Mouse (Mus musculus): ENCODE results near the gene Ccdc57. TPM values are rescaled to one million over a fixed set of nuclear protein-coding genes. Genes with fewer than 3 reads are reported as not detected.

Gene Ccdc57
- polyA plus RNA-seq, 1 experiment from 2014 or later = 1.3 TPM

DNA sequence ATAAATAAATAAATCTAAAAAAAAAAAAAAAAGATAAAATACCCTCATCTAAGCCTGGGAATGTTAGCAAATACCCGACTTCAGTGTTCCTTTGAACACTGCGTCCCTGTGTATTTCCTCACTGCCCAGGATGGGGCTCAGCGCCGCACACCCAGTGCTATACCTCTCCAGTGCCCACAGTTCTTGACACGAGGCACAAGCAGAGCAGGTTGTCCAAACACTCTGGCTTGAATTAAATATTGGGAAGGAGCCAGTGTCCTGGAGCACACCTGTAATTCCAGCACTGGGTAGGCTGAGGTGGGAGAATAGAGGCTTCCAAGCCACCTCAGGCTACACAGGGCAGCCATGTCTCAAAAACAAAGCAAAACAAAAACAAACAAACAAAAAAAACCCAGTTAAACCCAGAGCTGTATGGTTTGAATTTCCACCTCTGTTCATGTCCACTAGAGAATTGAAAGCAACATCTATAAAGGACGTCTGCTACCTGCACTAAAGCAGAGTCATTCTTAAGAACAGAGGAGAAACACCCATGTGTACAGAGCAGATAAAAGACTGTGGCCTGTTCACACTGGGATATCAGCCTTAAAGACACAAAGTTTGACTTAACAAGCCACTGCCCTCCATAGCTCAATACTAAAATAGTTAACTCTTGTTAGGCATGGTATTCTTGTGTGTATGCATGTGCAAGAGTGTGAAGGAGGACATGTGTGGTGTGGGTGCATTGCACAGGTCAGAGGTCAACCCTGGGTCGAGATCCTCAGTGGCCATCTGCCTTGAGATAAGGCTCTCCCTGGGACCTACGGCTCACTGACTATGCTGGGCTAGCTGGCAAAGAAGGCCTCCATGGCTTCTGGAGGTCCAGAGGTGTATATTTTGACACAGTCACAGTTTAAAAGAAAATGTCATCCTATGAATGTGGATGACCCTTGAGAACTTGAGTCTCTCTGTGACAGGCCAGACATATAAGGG is 32.1 kb downstream of the Ccdc57 start:
- WGBS = 74% methylated on average over 8 of the region's 8 CpGs
- no peaks in the 10 kb centered on the region for H3K4me1 ChIP-seq (replicated peaks; ENCODE audit: control insufficient read depth, insufficient read depth, low read length)
- H3K27ac ChIP-seq (ENCODE audit: low read depth, low read length) = no peak overlapping the region
- TF ChIP-seq CTCF (IDR thresholded peaks at IDR 0.05; ENCODE audit: low read depth) = no peak
- ATAC-seq = no peak
- no peaks in the 10 kb centered on the region for H3K9me3 ChIP-seq (ENCODE audit: control insufficient read depth)
- H3K9ac ChIP-seq (ENCODE audit: low read depth, low read length) = no peak overlapping the region
- peaks cover 4% of the 10 kb centered on the region; the same call in 1 of the 2 replicates for H3K36me3 ChIP-seq (ENCODE audit: control insufficient read depth, insufficient read depth)
- no peak overlapping the region for H3K4me2 ChIP-seq (replicated peaks; ENCODE audit: low read depth)
- no peaks in the 10 kb centered on the region for H3K27me3 ChIP-seq (replicated peaks; ENCODE audit: control insufficient read depth, insufficient read depth, low read length)
- H3K4me3 ChIP-seq (ENCODE audit: low read depth, low read length) = no peak overlapping the region

DNA sequence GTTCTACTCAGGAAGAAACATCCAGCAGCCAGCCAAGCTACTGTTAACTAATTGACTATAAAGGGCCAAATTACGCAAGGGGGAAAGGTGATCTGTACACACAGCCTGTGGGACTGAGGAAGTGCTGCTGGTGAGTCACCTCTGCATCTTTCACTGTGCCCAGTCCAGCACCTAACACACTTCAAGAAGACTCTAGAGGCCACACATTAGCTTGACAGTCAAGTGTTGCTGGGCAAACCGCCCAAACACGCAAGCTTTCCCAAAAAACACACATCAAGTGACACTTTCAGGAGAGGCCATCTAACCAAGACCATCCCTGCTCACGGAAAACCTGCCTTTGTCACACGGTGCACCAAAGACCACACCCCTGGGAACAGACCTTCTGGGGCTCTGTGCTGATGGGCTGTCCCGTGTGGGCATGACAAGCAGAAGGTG is 34.5 kb downstream of the Ccdc57 start:
- no peak overlapping the region for H3K9ac ChIP-seq (ENCODE audit: low read depth, low read length)
- TF ChIP-seq CTCF (IDR thresholded peaks at IDR 0.05; ENCODE audit: low read depth) = no peak
- H3K27me3 ChIP-seq (replicated peaks; ENCODE audit: control insufficient read depth, insufficient read depth, low read length) = no peaks in the 10 kb centered on the region
- no peak overlapping the region for H3K27ac ChIP-seq (ENCODE audit: low read depth, low read length)
- 72% methylated on average over 6 of the region's 6 CpGs for WGBS
- no peak overlapping the region for H3K4me3 ChIP-seq (ENCODE audit: low read depth, low read length)
- no peaks in the 10 kb centered on the region for H3K9me3 ChIP-seq (ENCODE audit: control insufficient read depth)
- H3K4me1 ChIP-seq (replicated peaks; ENCODE audit: control insufficient read depth, insufficient read depth, low read length) = no peaks in the 10 kb centered on the region
- no peak for ATAC-seq
- H3K4me2 ChIP-seq (replicated peaks; ENCODE audit: low read depth) = no peak overlapping the region
- H3K36me3 ChIP-seq (ENCODE audit: control insufficient read depth, insufficient read depth) = peaks cover 20% of the 10 kb centered on the region; the same call in 1 of the 2 replicates

DNA sequence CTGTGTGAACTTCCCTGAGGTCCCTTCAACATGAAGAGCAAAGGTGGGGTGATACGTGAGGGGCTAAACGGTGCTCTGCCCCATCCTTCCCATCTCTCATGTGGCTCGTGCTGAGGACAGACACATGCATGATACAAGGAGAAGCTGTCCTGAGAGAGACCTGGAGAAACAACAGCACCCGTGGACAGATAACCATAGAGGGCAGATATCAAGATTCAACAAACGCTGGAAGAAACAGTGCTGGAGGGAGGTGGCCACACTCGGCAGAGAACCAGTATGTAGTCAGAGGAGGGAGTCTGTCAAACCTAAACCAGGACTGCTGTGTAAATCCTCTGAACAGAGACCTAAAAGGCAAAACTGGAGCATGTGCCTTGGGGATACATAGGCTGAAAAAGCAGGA is 37.2 kb downstream of the Ccdc57 start:
- Histone ChIP-seq H3K27ac (ENCODE audit: low read depth, low read length) (no peak overlapping the region), H3K9ac (ENCODE audit: low read depth, low read length) (no peak overlapping the region), H3K36me3 (ENCODE audit: control insufficient read depth, insufficient read depth) (peaks cover 28% of the 10 kb centered on the region), H3K4me3 (ENCODE audit: low read depth, low read length) (no peak overlapping the region), H3K4me2 (replicated peaks; ENCODE audit: low read depth) (no peak overlapping the region), H3K27me3 (replicated peaks; ENCODE audit: control insufficient read depth, insufficient read depth, low read length) (no peaks in the 10 kb centered on the region), H3K9me3 (ENCODE audit: control insufficient read depth) (no peaks in the 10 kb centered on the region), H3K4me1 (replicated peaks; ENCODE audit: control insufficient read depth, insufficient read depth, low read length) (no peaks in the 10 kb centered on the region)
- no peak for ATAC-seq
- 88% methylated on average over 6 of the region's 6 CpGs for WGBS
- no peak for TF ChIP-seq CTCF (IDR thresholded peaks at IDR 0.05; ENCODE audit: low read depth)

DNA sequence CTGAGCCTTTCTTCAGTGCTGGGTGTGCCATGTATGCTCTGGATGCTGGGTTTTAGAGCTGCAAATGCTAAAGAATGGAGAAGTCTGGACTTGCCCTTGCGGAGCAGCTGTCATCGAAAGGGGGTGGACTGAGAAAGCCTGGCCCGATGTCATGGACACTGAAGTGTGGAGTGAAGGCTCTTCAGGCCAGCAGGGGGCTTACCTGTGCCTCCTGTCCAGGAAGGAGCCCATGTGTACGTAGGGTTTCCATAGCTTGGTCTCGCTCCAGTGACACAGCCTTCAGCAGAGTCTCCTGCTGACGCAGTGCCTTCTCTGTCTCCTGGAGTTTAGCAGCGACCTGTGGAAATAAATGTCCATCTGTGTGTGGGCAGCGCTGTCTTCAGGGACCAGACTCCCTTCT is 38.3 kb downstream of the Ccdc57 start:
- no peaks in the 10 kb centered on the region for H3K27me3 ChIP-seq (replicated peaks; ENCODE audit: control insufficient read depth, insufficient read depth, low read length)
- peak; percentile 37 for TF ChIP-seq CTCF (IDR thresholded peaks at IDR 0.05; ENCODE audit: low read depth)
- H3K4me3 ChIP-seq (ENCODE audit: low read depth, low read length) = no peak overlapping the region
- H3K9me3 ChIP-seq (ENCODE audit: control insufficient read depth) = no peaks in the 10 kb centered on the region
- no peak overlapping the region for H3K27ac ChIP-seq (ENCODE audit: low read depth, low read length)
- no peak for ATAC-seq
- WGBS = 90% methylated on average over 8 of the region's 8 CpGs
- H3K4me2 ChIP-seq (replicated peaks; ENCODE audit: low read depth) = no peak overlapping the region
- no peak overlapping the region for H3K9ac ChIP-seq (ENCODE audit: low read depth, low read length)
- H3K36me3 ChIP-seq (ENCODE audit: control insufficient read depth, insufficient read depth) = peaks cover 29% of the 10 kb centered on the region
- H3K4me1 ChIP-seq (replicated peaks; ENCODE audit: control insufficient read depth, insufficient read depth, low read length) = no peaks in the 10 kb centered on the region

DNA sequence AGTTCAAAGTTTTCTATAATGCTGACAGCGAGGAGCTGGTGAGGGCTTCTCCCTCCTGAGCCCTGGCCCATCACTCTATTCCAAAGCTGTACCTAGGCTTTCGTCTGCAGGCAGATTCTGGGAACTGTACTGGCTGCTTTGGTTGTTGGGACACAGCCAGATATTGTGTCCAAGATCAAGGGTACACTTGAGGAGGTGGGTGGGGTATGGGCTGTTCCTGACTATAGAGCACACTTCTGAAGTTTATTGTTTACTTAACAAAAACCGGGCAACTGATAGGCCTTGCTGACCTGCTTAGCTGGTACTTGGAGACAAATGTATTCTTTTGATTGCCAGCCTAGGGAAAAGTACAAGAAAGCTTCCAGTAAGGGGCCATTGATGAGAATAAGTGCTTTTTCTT is 43.5 kb downstream of the Ccdc57 start:
- WGBS = 36% methylated on average over 3 of the region's 3 CpGs
- no peak overlapping the region for H3K27ac ChIP-seq (ENCODE audit: low read depth, low read length)
- H3K27me3 ChIP-seq (replicated peaks; ENCODE audit: control insufficient read depth, insufficient read depth, low read length) = no peaks in the 10 kb centered on the region
- no peak for ATAC-seq
- H3K4me3 ChIP-seq (ENCODE audit: low read depth, low read length) = no peak overlapping the region
- TF ChIP-seq CTCF (IDR thresholded peaks at IDR 0.05; ENCODE audit: low read depth) = no peak
- no peak overlapping the region for H3K9ac ChIP-seq (ENCODE audit: low read depth, low read length)
- H3K4me1 ChIP-seq (replicated peaks; ENCODE audit: control insufficient read depth, insufficient read depth, low read length) = no peaks in the 10 kb centered on the region
- H3K36me3 ChIP-seq (ENCODE audit: control insufficient read depth, insufficient read depth) = peaks cover 34% of the 10 kb centered on the region
- no peak overlapping the region for H3K4me2 ChIP-seq (replicated peaks; ENCODE audit: low read depth)
- no peaks in the 10 kb centered on the region for H3K9me3 ChIP-seq (ENCODE audit: control insufficient read depth)

DNA sequence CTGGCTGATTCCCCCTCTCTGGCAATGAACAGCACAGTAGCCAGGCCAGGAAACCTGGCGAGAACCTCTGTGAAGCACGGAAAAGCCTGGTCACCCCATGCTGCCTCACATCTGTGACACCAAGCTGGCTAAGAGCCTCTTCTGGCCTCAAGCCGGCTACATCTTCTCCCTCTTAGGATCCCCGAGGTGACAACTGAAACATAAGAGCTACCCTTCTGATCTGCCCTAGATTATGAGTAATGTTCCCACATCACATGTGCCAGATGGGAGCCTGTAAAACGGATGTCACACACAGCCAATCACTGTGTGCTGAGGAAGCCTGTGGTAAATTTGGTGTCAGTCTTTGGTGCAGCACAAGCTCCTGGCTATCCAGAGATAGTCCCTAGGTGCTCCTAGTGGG is 44.0 kb downstream of the Ccdc57 start:
- Histone ChIP-seq H3K4me3 (ENCODE audit: low read depth, low read length) (no peak overlapping the region), H3K36me3 (ENCODE audit: control insufficient read depth, insufficient read depth) (peaks cover 33% of the 10 kb centered on the region), H3K4me1 (replicated peaks; ENCODE audit: control insufficient read depth, insufficient read depth, low read length) (no peaks in the 10 kb centered on the region), H3K27ac (ENCODE audit: low read depth, low read length) (no peak overlapping the region), H3K9me3 (ENCODE audit: control insufficient read depth) (no peaks in the 10 kb centered on the region), H3K9ac (ENCODE audit: low read depth, low read length) (no peak overlapping the region), H3K4me2 (replicated peaks; ENCODE audit: low read depth) (no peak overlapping the region), H3K27me3 (replicated peaks; ENCODE audit: control insufficient read depth, insufficient read depth, low read length) (no peaks in the 10 kb centered on the region)
- 83% methylated on average over 5 of the region's 5 CpGs for WGBS
- TF ChIP-seq CTCF (IDR thresholded peaks at IDR 0.05; ENCODE audit: low read depth) = no peak
- ATAC-seq = no peak
